Mouse (Mus musculus): ENCODE data around the gene Esr1.

- TF ChIP-seq EP300 (IDR thresholded peaks at IDR 0.05), result no peak
- TF ChIP-seq CTCF (IDR thresholded peaks at IDR 0.05), result no peak
Measured at GRCm38 (mm10) chr10:4683711-4684265, 72.4 kb downstream of the Esr1 start.

All from lung, postnatal 0 days (tissue).